Mouse (Mus musculus) kidney, postnatal 0 days (tissue): Measurements from ENCODE around the gene Ttll2. TPM values are rescaled to one million over a fixed set of nuclear protein-coding genes. Genes with fewer than 3 reads are reported as not detected.
"Not testable (repeated sequence)": the region's sequence is repeated elsewhere in the genome, so short reads cannot be mapped to it uniquely, and the experiment has no call there.

Source experiments
- ATAC-seq: fragments of 200-750 bp; cut with Nextera tagmentation; replicated peaks from 2 replicates; pipeline ENCODE4 v1.8.0; 2017; ENCODE audit warnings: low read depth, moderate number of reproducible peaks, moderate TSS enrichment, moderate library complexity; ENCODE audit not compliant: low FRiP score
- DNase-seq: peaks from one replicate; pipeline ENCODE4 v3.0.0-alpha.2; 2016; ENCODE audit warnings: low spot score
- H3K27ac ChIP-seq: fragments of 300-500 bp; sonication (generic); 2 replicates; pipeline ENCODE4 v1.5.1; 2014; ENCODE audit warnings: mild to moderate bottlenecking
- H3K27me3 ChIP-seq: fragments of 300-500 bp; sonication (generic); 2 replicates; pipeline ENCODE4 v1.6.1; 2014; ENCODE audit warnings: low read length, mixed read lengths; ENCODE audit not compliant: insufficient read depth
- H3K36me3 ChIP-seq: fragments of 300-500 bp; sonication (generic); 2 replicates; pipeline ENCODE4 v1.6.1; 2014; ENCODE audit warnings: low read length, mixed read lengths; ENCODE audit not compliant: insufficient read depth
- H3K4me1 ChIP-seq: fragments of 300-500 bp; sonication (generic); replicated peaks from 2 replicates; pipeline ENCODE4 v1.6.1; 2014; ENCODE audit warnings: antibody characterized with exemption, low read length, mixed read lengths; ENCODE audit not compliant: insufficient read depth
- H3K4me2 ChIP-seq: fragments of 300-500 bp; sonication (generic); 2 replicates; pipeline ENCODE4 v1.6.1; 2014; ENCODE audit warnings: mild to moderate bottlenecking, low read length, moderate library complexity, mixed read lengths
- H3K4me3 ChIP-seq: fragments of 300-500 bp; sonication (generic); replicated peaks from 2 replicates; pipeline ENCODE4 v1.5.1; 2014; ENCODE audit warnings: low read depth, low read length
- H3K9ac ChIP-seq: fragments of 300-500 bp; sonication (generic); 2 replicates; pipeline ENCODE4 v1.6.1; 2014; ENCODE audit warnings: low read depth, low read length
- H3K9me3 ChIP-seq: fragments of 300-500 bp; sonication (generic); replicated peaks from 2 replicates; pipeline ENCODE4 v1.6.1; 2016; ENCODE audit warnings: low read length, inconsistent platforms, mixed read lengths
- WGBS: fragments of 180-500 bp; shearing (Covaris S2); extraction: QIAGEN DNeasy Blood & Tissue Kit; methylation state at CpG from one replicate; pipeline ENCODE4 v1.1.7; 2014; 5-methylcytosine and 5-hydroxymethylcytosine counted together
- polyA plus RNA-seq: library from polyadenylated mRNA; unstranded; fragments of >200 nt; fragmentation: Nextera tagmentation; extraction: Ambion mirVana; gene quantifications from 2 replicates; pipeline ENCODE4 v1.2.1, GENCODE M21; 2015

The Ttll2 gene
- not detected in 2 replicates for polyA plus RNA-seq

GRCm38 (mm10) chr17:7352596-7352995 is at the start of gene Ttll2:
Ttll2 (minus strand) TSS chr17:7352696.
- 88% methylated on average over 1 of the region's 1 CpGs for WGBS
- H3K9ac ChIP-seq, H3K4me2 ChIP-seq, H3K27me3 ChIP-seq, ATAC-seq, DNase-seq, H3K9me3 ChIP-seq, H3K4me3 ChIP-seq, H3K4me1 ChIP-seq, H3K27ac ChIP-seq, H3K36me3 ChIP-seq: not testable (repeated sequence)

- not testable (repeated sequence) for H3K9ac ChIP-seq, H3K27me3 ChIP-seq, DNase-seq, H3K9me3 ChIP-seq, H3K4me2 ChIP-seq, H3K27ac ChIP-seq, H3K4me3 ChIP-seq, H3K36me3 ChIP-seq, ATAC-seq, H3K4me1 ChIP-seq
- WGBS: 62% methylated on average over 6 of the region's 6 CpGs
These were observed 47.3 kb upstream of the Ttll2 start for GRCm38 (mm10) chr17:7399770-7400169.

- H3K4me3 ChIP-seq, H3K36me3 ChIP-seq, H3K9ac ChIP-seq, H3K4me1 ChIP-seq, H3K27ac ChIP-seq, H3K27me3 ChIP-seq, H3K4me2 ChIP-seq, ATAC-seq, H3K9me3 ChIP-seq, DNase-seq: not testable (repeated sequence)
- 77% methylated on average over 6 of the region's 6 CpGs for WGBS
These were observed 45.8 kb upstream of the Ttll2 start for GRCm38 (mm10) chr17:7398198-7398847.

- not testable (repeated sequence) for H3K9ac ChIP-seq, H3K36me3 ChIP-seq, H3K9me3 ChIP-seq, H3K27me3 ChIP-seq, H3K4me1 ChIP-seq, ATAC-seq, H3K27ac ChIP-seq, H3K4me2 ChIP-seq, DNase-seq, H3K4me3 ChIP-seq
- 59% methylated on average over 10 of the region's 13 CpGs for WGBS
These were observed 44.6 kb upstream of the Ttll2 start for GRCm38 (mm10) chr17:7397079-7397478.

GRCm38 (mm10) chr17:7396288-7396687 is 43.8 kb upstream of the Ttll2 start:
- WGBS: no CpG with 5 or more reads among the region's 2 CpGs

GRCm38 (mm10) chr17:7395671-7396070 is 43.2 kb upstream of the Ttll2 start:
- DNase-seq, H3K4me2 ChIP-seq, H3K4me1 ChIP-seq, H3K36me3 ChIP-seq, H3K9ac ChIP-seq, H3K4me3 ChIP-seq, ATAC-seq, H3K27me3 ChIP-seq, H3K27ac ChIP-seq, H3K9me3 ChIP-seq: not testable (repeated sequence)
- WGBS: 95% methylated on average over 6 of the region's 8 CpGs

More at GRCm38 (mm10) chr17:7396288-7396687, 43.8 kb upstream of the Ttll2 start:
- DNase-seq, H3K9ac ChIP-seq, ATAC-seq, H3K27me3 ChIP-seq, H3K4me2 ChIP-seq, H3K36me3 ChIP-seq, H3K4me1 ChIP-seq, H3K27ac ChIP-seq, H3K4me3 ChIP-seq, H3K9me3 ChIP-seq: not testable (repeated sequence)

- not testable (repeated sequence) for H3K27me3 ChIP-seq, H3K36me3 ChIP-seq, H3K9me3 ChIP-seq, DNase-seq, H3K27ac ChIP-seq, H3K4me1 ChIP-seq, H3K9ac ChIP-seq, H3K4me3 ChIP-seq, H3K4me2 ChIP-seq, ATAC-seq
- WGBS: 89% methylated on average over 7 of the region's 7 CpGs
These were observed 42.6 kb upstream of the Ttll2 start for GRCm38 (mm10) chr17:7395116-7395515.

- H3K4me1 ChIP-seq, DNase-seq, H3K9me3 ChIP-seq, H3K36me3 ChIP-seq, ATAC-seq, H3K27me3 ChIP-seq, H3K4me2 ChIP-seq, H3K27ac ChIP-seq, H3K4me3 ChIP-seq, H3K9ac ChIP-seq: not testable (repeated sequence)
- WGBS: 79% methylated on average over 7 of the region's 7 CpGs
These were observed 37.4 kb upstream of the Ttll2 start for GRCm38 (mm10) chr17:7389898-7390297.

- H3K4me3 ChIP-seq, H3K9me3 ChIP-seq, DNase-seq, H3K9ac ChIP-seq, ATAC-seq, H3K4me2 ChIP-seq, H3K27ac ChIP-seq, H3K36me3 ChIP-seq, H3K4me1 ChIP-seq, H3K27me3 ChIP-seq: not testable (repeated sequence)
- 84% methylated on average over 6 of the region's 8 CpGs for WGBS
These were observed 36.5 kb upstream of the Ttll2 start for GRCm38 (mm10) chr17:7388958-7389356.
